Mouse (Mus musculus) heart, postnatal 4 days (tissue): ENCODE results near the gene Sstr3. TPM values are rescaled to one million over a fixed set of nuclear protein-coding genes. Genes with fewer than 3 reads are reported as not detected.

Experiments
- DNase-seq: peaks from one replicate; pipeline ENCODE4 v3.0.0; 2021
- total RNA-seq, 2 experiments: library from RNA; stranded (reverse); gene quantifications; 2 replicates each; pipeline ENCODE4 v1.2.3; 2021

Gene Sstr3
- total RNA-seq, 2 experiments from 2014 or later, result 0.07 TPM

GRCm38 (mm10) chr15:78559141-78559979 is 14.9 kb upstream of the Sstr3 start:
- DNase-seq, result no peak

DNA sequence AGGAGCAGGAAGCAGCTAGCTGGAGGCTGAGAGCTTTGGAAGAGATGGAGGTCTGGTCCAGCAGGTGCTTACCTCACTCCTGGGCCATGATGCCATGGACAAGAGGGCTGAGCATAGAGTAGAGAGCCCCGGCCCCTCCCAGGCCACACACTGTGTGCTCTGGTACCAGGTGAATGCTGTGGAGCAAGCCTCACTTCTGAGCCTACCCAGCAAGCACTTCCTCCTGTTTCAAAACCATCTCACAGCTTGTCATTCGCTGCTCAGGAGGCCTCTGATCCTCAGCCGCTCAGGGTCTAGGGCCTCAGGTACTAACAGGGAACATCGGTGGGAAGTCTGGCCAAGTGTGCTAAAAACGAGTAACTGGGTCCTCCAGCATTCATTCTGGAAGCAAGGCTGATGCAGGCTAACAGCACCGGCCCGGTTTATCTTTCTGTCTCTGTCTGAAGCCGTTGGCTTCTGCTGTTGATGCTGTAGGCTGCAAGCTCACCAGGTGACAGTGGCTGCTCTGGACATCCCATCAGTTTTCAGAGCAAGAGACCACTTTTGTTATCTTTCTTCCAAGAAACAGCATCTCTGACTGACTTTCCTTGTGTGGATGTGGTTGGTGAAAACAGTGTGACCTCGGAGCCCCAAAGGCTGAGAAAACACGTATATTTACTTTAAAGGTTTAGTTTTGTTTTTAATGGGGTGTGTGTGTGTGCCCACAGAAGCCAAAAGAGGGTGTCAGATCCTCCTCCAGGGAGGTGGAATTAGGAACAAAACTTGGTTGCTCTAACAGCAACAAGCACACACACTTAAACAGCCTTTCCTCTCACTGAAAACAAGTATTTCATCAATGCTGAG is 13.4 kb upstream of the Sstr3 start:
- DNase-seq, result no peak

DNA sequence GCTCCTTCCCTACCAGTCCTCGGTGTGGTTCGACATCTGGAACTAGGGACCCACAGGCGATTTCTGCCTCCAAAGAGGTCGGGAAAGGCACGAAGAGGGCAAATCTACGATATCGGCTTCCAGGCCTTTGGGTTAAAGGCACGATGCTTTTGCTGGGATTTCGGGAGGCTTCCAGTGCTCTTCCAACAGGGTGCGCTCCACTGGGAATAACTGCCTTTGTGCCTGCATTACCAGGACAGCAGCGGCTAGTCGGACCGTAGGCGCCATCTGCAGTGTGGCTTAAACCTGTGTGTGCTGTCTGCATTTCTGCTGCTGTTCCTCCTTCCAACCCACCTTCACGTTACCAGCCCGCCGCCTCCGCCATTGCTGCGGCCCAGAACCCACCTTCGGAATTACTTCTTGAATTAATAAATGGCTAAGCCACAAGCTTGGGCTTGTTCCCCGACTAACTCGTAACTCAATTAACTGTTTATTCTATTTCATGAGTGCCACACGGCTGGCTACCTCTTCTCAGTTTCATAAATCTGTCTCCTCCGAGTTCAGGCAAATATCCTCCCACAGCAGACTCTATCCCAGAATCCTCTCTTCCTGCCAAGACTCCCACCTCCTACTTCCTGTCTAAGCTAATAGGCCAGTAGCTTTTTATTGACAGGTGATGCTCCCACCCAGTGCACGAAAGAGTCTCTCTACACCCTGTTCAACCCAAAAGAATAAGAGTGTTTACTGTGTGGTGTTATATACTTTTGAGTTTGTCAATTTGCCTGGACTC is 10.2 kb upstream of the Sstr3 start:
- DNase-seq, result peak; percentile 29

GRCm38 (mm10) chr15:78549189-78549734 is 4.8 kb upstream of the Sstr3 start:
- no peak for DNase-seq

DNA sequence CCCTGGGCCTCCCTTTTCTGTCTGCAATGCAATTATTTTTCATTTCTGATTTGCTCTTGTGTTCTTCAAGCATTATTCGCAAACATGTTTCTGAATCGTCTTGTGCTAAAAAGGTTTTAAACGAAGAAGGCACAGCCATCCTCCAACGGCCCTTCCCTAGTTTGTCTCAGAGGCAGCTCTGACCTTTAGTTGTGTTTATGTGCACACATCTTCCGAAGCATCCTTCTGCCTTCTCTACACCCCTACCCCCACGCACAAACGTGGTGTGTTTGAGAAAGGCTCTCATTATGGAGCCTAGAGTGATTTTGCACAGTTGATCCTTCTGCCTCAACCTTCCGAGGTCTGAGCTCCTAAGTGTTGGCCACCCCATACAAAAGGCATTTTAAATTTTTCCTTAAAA is 4.2 kb upstream of the Sstr3 start:
- DNase-seq, result no peak

DNA sequence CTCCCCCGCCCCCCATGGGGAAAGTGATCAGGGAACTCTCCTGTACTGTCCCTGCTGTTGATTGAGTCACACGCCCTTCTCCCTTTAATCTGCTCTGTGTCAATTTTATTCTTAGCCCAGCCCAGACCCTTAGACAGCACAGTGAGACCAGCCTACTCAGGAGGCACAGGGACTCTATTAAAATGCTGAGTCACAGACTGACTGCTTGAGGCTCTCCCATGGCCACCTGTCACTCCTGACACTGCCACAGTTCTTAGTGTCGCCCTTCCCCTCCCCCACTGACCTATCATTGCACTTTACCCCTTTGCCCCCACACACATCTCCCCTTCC is 3.8 kb upstream of the Sstr3 start:
- DNase-seq, result no peak

DNA sequence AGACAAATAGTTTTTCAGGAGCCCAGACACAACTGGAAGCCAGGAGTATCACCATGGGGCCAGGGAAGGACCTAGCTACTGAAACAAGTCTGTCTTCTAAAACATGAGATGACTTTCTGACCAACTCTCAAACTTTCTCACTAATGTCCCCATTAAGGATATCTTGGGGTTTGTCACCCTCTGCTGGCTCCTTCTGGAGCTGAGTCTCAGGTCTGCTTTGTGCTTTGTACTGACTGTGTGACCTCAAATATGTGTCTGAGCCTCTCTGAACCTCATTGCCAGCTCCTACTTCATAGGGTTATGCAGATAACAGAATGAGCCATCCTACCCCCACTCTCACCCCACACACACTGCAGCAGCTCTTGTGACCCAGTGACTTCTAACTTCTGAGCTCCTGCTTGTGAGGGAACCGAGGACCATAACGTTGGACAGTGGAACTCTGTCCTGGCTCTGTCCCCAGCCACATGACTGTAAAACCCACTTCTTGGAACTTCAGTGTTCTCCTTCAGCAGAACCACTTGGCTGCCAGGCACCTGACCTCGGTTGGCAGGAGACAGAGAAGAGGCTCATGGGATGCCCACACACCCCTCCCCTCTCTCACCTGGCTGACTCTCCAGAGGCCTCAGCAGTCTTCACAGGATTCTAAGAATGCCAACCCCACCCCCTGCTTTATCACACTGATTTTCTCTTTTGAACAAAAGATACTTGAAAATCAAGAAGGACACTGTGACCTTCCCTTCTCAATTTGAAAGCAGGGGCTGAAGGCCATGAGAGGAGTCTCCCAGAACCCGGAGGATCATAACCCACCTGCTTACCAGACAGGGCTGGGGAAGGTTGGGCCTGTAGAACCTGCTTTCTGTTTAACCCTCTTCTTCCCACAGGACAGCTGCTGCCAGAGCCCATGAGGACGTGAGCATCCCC is 3.2 kb upstream of the Sstr3 start:
- peak; percentile 41 for DNase-seq

GRCm38 (mm10) chr15:78546060-78546459 is 1.6 kb upstream of the Sstr3 start:
- DNase-seq, result no peak

DNA sequence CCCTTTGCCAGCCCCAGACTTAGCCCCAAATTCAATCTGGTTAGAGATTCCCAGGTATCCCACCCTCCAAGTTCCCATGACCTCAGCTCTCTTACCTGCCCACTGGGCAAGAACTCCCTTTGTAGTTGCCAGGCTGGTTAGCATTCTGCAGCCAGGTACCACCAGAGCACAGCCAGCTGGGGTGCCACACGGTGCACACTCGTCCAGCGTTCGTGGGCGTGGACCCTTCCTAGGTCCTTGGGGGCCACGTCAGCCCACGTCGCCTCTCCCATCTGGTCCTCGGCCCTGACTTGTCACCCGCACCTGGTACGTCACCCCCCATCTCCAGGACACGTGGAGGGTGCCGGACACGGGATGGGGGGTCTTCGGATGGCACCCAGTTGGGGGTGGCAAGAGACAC is 444 bp downstream of the Sstr3 start:
- no peak for DNase-seq

- no peak for DNase-seq
These were observed 1.6 kb downstream of the Sstr3 start for GRCm38 (mm10) chr15:78542767-78543303.

- DNase-seq, result no peak
These were observed 2.3 kb downstream of the Sstr3 start for GRCm38 (mm10) chr15:78542098-78542766.

DNA sequence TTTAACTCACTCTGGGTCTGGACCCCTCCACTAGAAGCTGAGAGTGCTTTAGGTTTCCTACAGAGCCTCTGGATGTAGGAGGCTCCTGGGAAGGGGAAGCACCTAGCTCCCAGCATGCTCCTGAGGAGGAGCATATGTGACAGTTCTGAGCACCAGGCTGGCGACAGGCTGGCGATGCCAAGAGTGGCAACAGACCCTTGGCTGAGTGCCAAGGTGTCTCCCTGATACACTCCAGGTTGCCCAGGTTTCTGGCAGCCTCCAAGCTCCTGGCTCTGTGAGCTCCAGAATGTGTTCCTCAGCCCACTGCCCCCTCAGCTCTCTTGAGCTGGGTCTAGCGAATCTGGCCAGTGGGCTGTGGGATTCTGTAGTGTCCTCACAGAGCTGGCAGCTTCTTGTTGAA is 2.9 kb downstream of the Sstr3 start:
- DNase-seq, result peak; percentile 76

DNA sequence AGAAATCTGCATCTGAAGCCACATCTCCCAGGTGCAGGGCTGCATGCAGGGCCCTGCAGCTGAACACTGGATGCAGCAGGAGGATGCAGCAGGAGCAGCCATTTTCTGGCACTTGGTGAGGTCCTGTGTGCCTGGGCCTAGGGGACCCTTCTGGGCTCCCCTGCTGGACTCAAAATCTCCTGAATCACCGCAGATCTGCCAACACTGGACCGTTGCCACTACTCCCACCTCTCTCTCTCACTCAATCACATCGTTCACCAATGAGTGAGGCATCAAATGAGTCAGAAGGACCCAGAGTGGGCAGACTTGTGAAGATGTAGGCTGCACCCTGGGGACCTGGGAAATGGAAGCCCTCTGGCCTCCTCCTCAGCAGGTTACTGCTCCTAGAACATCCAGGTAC is 3.4 kb downstream of the Sstr3 start:
- no peak for DNase-seq

GRCm38 (mm10) chr15:78535723-78536421 is 8.6 kb downstream of the Sstr3 start:
- no peak for DNase-seq

GRCm38 (mm10) chr15:78533346-78533835 is 11.1 kb downstream of the Sstr3 start:
- DNase-seq, result no peak

GRCm38 (mm10) chr15:78532566-78533345 is 11.7 kb downstream of the Sstr3 start:
- no peak for DNase-seq

GRCm38 (mm10) chr15:78531901-78532469 is 12.5 kb downstream of the Sstr3 start:
- peak; percentile 99 for DNase-seq

DNA sequence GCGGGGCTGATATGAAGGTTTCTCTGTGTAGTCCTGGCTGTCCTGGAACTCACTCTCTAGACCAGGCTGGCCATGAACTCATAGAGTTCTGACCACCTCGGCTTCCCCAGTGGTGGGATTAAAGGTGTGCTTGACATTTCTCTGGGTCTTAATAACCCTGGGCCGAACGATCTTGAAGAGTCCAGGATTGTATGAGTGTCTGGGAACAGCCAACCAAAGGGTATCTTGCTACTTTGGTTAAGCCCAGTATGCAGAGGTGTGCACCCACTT is 13.1 kb downstream of the Sstr3 start:
- no peak for DNase-seq
